Mouse (Mus musculus): ENCODE results near the gene Dbndd1.
"Not testable (repeated sequence)": the region's sequence is repeated elsewhere in the genome, so short reads cannot be mapped to it uniquely, and the experiment has no call there.

Dbndd1 gene

GRCm38 (mm10) chr8:123514781-123515539 lies at the start of gene Dbndd1:
Dbndd1 (minus strand) TSS chr8:123515463.
- no peak for DNase-seq (ENCODE audit: low read depth)

GRCm38 (mm10) chr8:123564221-123564620 lies 49.0 kb upstream of the Dbndd1 start:
- DNase-seq (ENCODE audit: low read depth) = not testable (repeated sequence)

- DNase-seq (ENCODE audit: low read depth) = not testable (repeated sequence)
Observed at GRCm38 (mm10) chr8:123537641-123538040, 22.4 kb upstream of the Dbndd1 start.

- DNase-seq (ENCODE audit: low read depth) = no peak
Observed at GRCm38 (mm10) chr8:123536990-123537380, 21.7 kb upstream of the Dbndd1 start.

- DNase-seq (ENCODE audit: low read depth) = no peak
Observed at GRCm38 (mm10) chr8:123536242-123536989, 21.2 kb upstream of the Dbndd1 start.

GRCm38 (mm10) chr8:123527720-123528489 lies 12.6 kb upstream of the Dbndd1 start:
- no peak for DNase-seq (ENCODE audit: low read depth)

GRCm38 (mm10) chr8:123520048-123520447 lies 4.8 kb upstream of the Dbndd1 start:
- DNase-seq (ENCODE audit: low read depth) = not testable (repeated sequence)

GRCm38 (mm10) chr8:123518667-123519066 lies 3.4 kb upstream of the Dbndd1 start, which contains the start of gene Gas8:
Gas8 (plus strand) TSS chr8:123518834.
- DNase-seq (ENCODE audit: low read depth) = peak; percentile 97

GRCm38 (mm10) chr8:123518172-123518571 lies 2.9 kb upstream of the Dbndd1 start:
- no peak for DNase-seq (ENCODE audit: low read depth)

GRCm38 (mm10) chr8:123516596-123516995 lies 1.3 kb upstream of the Dbndd1 start:
- DNase-seq (ENCODE audit: low read depth) = peak; percentile 97

- no peak for DNase-seq (ENCODE audit: low read depth)
Observed at GRCm38 (mm10) chr8:123515540-123515897, 256 bp upstream of the Dbndd1 start.

- DNase-seq (ENCODE audit: low read depth) = no peak
Observed at GRCm38 (mm10) chr8:123514136-123514535, 1.1 kb downstream of the Dbndd1 start.

- no peak for DNase-seq (ENCODE audit: low read depth)
Observed at GRCm38 (mm10) chr8:123510819-123511218, 4.4 kb downstream of the Dbndd1 start.

GRCm38 (mm10) chr8:123507153-123507552 lies 8.1 kb downstream of the Dbndd1 start:
- DNase-seq (ENCODE audit: low read depth) = no peak

GRCm38 (mm10) chr8:123505695-123506094 lies 9.6 kb downstream of the Dbndd1 start:
- no peak for DNase-seq (ENCODE audit: low read depth)

GRCm38 (mm10) chr8:123505267-123505666 lies 10.0 kb downstream of the Dbndd1 start:
- DNase-seq (ENCODE audit: low read depth) = no peak

- DNase-seq (ENCODE audit: low read depth) = no peak
Observed at GRCm38 (mm10) chr8:123504591-123505195, 10.6 kb downstream of the Dbndd1 start.

- DNase-seq (ENCODE audit: low read depth) = peak; percentile 34
Observed at GRCm38 (mm10) chr8:123503801-123504467, 11.3 kb downstream of the Dbndd1 start.

GRCm38 (mm10) chr8:123502192-123502591 lies 13.1 kb downstream of the Dbndd1 start:
- no peak for DNase-seq (ENCODE audit: low read depth)

- DNase-seq (ENCODE audit: low read depth) = no peak
Observed at GRCm38 (mm10) chr8:123499556-123499955, 15.7 kb downstream of the Dbndd1 start.

GRCm38 (mm10) chr8:123498963-123499362 lies 16.3 kb downstream of the Dbndd1 start:
- no peak for DNase-seq (ENCODE audit: low read depth)

Data from NIH3T3 (cell line).